Mouse (Mus musculus): Measurements from ENCODE around the gene P2ry4. TPM values are rescaled to one million over a fixed set of nuclear protein-coding genes. Genes with fewer than 3 reads are reported as not detected.

The P2ry4 gene
- total RNA-seq (2021): not detected

DNA sequence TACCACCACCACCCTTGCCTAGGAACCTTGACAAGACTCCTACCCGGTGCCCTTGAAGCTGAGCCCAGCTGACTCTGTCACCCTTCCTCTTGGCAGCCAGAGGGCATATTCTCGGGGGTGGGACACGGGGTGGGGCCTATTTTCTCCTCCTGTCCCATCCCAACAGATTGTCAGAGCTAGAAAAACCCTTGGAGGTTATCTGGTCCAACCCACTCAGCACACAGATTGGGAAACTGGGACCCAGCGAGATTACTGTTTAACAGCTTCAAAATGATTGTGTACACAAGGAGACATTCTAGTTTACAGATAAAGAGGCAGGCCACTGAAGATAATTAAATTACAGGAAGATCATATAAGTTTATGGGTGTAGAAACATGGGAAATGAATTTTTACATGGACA, at the start of gene P2ry4:
Gene P2ry4, minus strand, starts transcription at position 79 of the 400 bp plus-strand sequence.
- intact Hi-C loops (cut with DNase I): no loop called here
- no peak for DNase-seq

DNA sequence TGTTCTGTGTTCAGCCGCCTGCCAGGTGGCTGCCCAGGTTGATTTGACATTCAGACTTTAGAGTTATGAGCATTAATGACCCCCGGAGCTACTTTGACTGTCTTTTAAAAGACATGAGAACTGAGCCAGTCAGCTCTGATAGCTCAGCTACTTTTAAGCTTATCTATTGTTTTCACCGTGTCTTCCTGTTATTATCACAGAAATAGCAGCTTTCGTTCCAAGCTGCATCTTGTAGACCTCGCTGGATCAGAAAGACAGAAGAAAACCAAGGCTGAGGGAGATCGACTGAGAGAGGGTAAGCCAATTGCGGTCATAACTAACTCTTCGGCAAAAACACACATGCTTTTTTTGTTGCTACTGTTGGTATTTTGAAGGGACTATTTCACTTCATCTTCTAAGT, 43.8 kb upstream of the P2ry4 start:
- no peak for DNase-seq
- intact Hi-C loops (cut with DNase I): no loop called here

DNA sequence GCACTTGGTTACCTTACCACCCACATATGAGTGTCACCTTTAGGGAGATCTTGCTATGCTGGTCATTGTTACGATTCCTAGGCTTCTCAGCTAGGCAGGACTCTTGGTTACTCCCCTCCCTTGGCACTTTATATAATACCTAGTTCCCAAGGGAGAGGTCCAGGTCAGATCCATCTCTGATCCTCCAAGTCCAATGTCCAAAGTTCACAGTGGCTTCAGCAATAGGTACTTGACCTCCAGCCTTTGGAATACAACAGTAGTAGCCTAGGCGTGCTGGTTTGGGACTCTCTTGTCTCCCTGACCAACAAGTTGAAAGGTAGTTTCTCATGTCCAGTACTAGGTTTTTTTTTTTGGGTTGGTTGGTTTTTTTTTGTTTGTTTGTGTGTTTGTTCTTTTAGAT, 34.4 kb upstream of the P2ry4 start:
- intact Hi-C loops (cut with DNase I): loop anchor here (10.0 kb wide), 1 partner anchor 316 kb away; no protein-coding TSS in a partner anchor

DNA sequence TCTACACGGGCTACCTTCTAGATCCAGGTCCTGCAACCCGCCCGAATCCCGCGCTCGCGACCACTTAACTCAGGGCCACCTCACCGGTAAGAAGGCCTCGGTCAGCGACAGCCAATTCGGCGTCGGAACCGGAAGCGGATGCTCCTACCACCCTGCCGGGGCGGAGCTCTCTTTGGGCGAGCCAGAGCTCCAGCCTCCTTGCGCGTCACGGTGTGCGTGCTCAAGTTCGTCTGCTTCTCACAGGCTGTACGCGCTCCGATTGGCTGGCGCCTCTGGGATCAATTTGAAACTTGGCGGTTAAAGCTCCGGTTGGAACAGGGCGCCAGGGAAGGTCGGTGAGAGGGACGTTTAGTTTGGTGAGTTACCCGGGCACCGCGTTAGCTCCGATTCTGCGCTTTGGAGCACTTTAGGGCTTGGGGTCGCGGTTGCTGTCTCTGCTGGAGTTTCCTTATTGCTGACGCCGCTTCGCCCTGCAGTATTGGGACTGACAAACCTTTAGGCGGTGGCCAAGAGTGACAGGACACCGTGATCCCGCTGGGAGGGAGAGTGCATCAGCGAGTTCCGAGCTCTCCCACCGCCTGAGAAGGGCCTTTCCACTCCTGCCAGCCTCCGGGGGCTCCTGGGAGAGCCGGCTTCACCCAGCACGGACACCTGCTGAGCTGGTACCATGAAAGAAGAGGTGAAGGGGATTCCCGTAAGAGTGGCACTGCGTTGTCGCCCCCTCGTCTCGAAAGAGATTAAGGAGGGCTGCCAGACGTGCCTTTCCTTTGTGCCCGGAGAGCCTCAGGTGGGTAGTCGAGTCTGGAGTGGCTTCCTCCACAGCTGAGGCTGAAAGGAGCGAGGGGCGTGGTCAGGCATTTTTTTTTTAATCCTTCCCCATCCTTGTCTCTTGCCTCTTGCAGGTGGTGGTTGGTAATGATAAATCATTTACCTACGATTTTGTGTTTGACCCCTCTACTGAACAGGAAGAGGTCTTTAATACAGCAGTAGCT, 31.4 kb upstream of the P2ry4 start, which contains the start of gene Pdzd11:
Gene Pdzd11, minus strand, starts transcription at position 767 of the 992 bp plus-strand sequence.
- intact Hi-C loops (cut with DNase I): loop anchor here (10.0 kb wide), 1 partner anchor 319 kb away; no protein-coding TSS in a partner anchor
- DNase-seq: peak; percentile 82 to 83

More for the DNA sequence above, 34.4 kb upstream of the P2ry4 start:
- no peak for DNase-seq

DNA sequence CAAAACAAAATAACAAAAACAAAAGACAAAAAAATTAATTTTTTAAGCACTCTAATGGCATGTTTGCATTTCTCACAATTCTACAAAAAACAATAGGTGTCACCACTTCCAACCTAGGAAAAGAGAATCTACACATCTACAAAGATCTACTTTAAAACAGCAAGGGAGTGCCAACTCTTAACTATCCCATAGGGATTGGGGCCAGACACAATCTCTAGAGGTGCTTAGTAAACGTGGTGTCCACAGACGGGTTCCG, 30.8 kb upstream of the P2ry4 start, which contains the start of gene Kif4:
Gene Kif4, plus strand, starts transcription at position 192 of the 256 bp plus-strand sequence.
- intact Hi-C loops (cut with DNase I): loop anchor here (10.0 kb wide), 1 partner anchor 319 kb away; no protein-coding TSS in a partner anchor
- DNase-seq: no peak

GRCm38 (mm10) chrX:100625146-100625545, 30.5 kb upstream of the P2ry4 start:
- intact Hi-C loops (cut with DNase I): loop anchor here (10.0 kb wide), 1 partner anchor 320 kb away; no protein-coding TSS in a partner anchor

GRCm38 (mm10) chrX:100624242-100624641, 29.6 kb upstream of the P2ry4 start:
- intact Hi-C loops (cut with DNase I): loop anchor here (10.0 kb wide), 1 partner anchor 321 kb away; no protein-coding TSS in a partner anchor
- DNase-seq: no peak

More at GRCm38 (mm10) chrX:100625146-100625545, 30.5 kb upstream of the P2ry4 start:
- no peak for DNase-seq

GRCm38 (mm10) chrX:100621366-100621765, 26.7 kb upstream of the P2ry4 start:
- no peak for DNase-seq
- intact Hi-C loops (cut with DNase I): loop anchor here (2.0 to 10.0 kb wide), 2 partner anchors 117 to 323 kb away; no protein-coding TSS in a partner anchor

GRCm38 (mm10) chrX:100618488-100618887, 23.8 kb upstream of the P2ry4 start:
- intact Hi-C loops (cut with DNase I): no loop called here
- no peak for DNase-seq

- no peak for DNase-seq
- intact Hi-C loops (cut with DNase I): no loop called here
Observed at GRCm38 (mm10) chrX:100605314-100605713, 10.6 kb upstream of the P2ry4 start, which contains the start of gene Arr3. Gene Arr3, plus strand, starts transcription at chrX:100605497.

GRCm38 (mm10) chrX:100599755-100600154, 5.1 kb upstream of the P2ry4 start:
- no peak for DNase-seq
- intact Hi-C loops (cut with DNase I): no loop called here

GRCm38 (mm10) chrX:100597439-100597838, 2.8 kb upstream of the P2ry4 start:
- peak; percentile 5 to 9 for DNase-seq
- intact Hi-C loops (cut with DNase I): no loop called here

GRCm38 (mm10) chrX:100571951-100572350, 22.7 kb downstream of the P2ry4 start, which contains the start of gene Awat1:
Gene Awat1, plus strand, starts transcription at chrX:100572251.
- intact Hi-C loops (cut with DNase I): no loop called here

GRCm38 (mm10) chrX:100565696-100566095, 29.0 kb downstream of the P2ry4 start:
- intact Hi-C loops (cut with DNase I): no loop called here
- no peak for DNase-seq

More at GRCm38 (mm10) chrX:100571951-100572350, 22.7 kb downstream of the P2ry4 start, which contains the start of gene Awat1:
- no peak for DNase-seq

DNA sequence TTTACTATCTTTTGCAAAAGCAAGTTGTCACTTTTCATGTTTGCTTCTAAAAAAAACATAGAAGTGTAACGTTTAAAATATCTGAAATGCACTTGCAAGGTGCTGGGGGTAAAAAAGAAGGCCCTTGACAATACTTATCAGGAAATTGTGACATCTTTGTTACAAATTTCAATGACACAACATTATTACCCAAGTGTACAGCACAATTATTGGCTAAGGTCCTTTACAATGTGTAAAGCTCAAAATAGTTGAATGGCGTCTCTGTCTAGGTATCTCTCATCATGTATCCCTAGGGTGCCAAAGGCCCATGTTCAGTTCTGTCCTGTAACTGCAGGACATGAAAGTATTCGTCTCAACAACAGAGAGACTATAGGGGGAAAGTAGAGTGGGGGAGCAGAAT, 38.6 kb downstream of the P2ry4 start:
- no peak for DNase-seq
- intact Hi-C loops (cut with DNase I): no loop called here

Other genes with a start within 250 kb of the P2ry4 start
- gene Otud6a, start 165.9 kb downstream of the P2ry4 start, total RNA-seq (2021): not detected
- gene Awat2, start 152.2 kb downstream of the P2ry4 start, total RNA-seq (2021): under 1 TPM in 1 of 2 experiments, not detected in 1; 0.25 TPM
- gene Igbp1, start 100.6 kb downstream of the P2ry4 start, total RNA-seq (2021): 10 to 100 TPM; 43.0 to 43.2 TPM
- not detected for gene Dgat2l6, start 70.0 kb downstream of the P2ry4 start, total RNA-seq (2021)
- not detected for gene Awat1, start 22.6 kb downstream of the P2ry4 start, total RNA-seq (2021)
- not detected for gene Arr3, start 10.6 kb upstream of the P2ry4 start, total RNA-seq (2021)
- under 1 TPM; 0.36 to 0.87 TPM for gene Kif4, start 30.9 kb upstream of the P2ry4 start, total RNA-seq (2021)
- 10 to 100 TPM; 25.8 to 28.3 TPM for gene Pdzd11, start 31.7 kb upstream of the P2ry4 start, total RNA-seq (2021)
- not detected for gene Gdpd2, start 135.0 kb upstream of the P2ry4 start, total RNA-seq (2021)
- 1 to 10 TPM; 3.0 to 3.4 TPM for gene Dlg3, start 172.9 kb upstream of the P2ry4 start, total RNA-seq (2021)